Comparison of ENCODE assay signal across 8 mouse cellular contexts in genomic region chr2:130449021-130449793, GRCm38 (mm10). TPM values are rescaled to one million over a fixed set of nuclear protein-coding genes. Genes with fewer than 3 reads are reported as not detected.
DNase-seq lines count a peak whose midpoint lies in the region; ATAC-seq and TF ChIP-seq lines count a peak whose summit lies in the region.

No protein-coding gene starts in this region.

- ATAC-seq in G1E (ENCODE audit: extremely low read depth, insufficient number of reproducible peaks, low FRiP score, poor library complexity, severe bottlenecking): no peak
- ATAC-seq in forebrain, embryonic 14.5 days: no peak; the same call in 1 of the 2 replicates

- TF ChIP-seq POLR2A in myocyte (IDR thresholded peaks at IDR 0.05; ENCODE audit: insufficient read length, low read depth): no peak

- WGBS in forebrain, embryonic 14.5 days: 8% methylated on average over 17 of the region's 17 CpGs

- H3K4me2 ChIP-seq in forebrain, embryonic 14.5 days (ENCODE audit: low read length): peak overlapping the region; percentile 87
- peak overlapping the region; percentile 75 for H3K4me2 ChIP-seq in myocyte (ENCODE audit: low read depth)

- peak; percentile 25 for DNase-seq in gastrocnemius, adult 18-20 months (ENCODE audit: low spot score)
- no peak for DNase-seq in gastrocnemius, adult 8-10 months (ENCODE audit: low spot score in 2 of 2)
- no peak for DNase-seq in G1E (ENCODE audit: low spot score)
- DNase-seq in forebrain, embryonic 14.5 days (ENCODE audit: low spot score): no peak
- peak; percentile 59 for DNase-seq in kidney, adult 9 months
- DNase-seq in gastrocnemius, postnatal 4 days (ENCODE audit: low spot score in 2 of 2): no peak
- no peak for DNase-seq in left cerebral cortex, postnatal 14 days (ENCODE audit: low spot score in 2 of 2)

- H3K36me3 ChIP-seq in G1E (replicated peaks) (peaks cover 20% of the 10 kb centered on the region), myocyte (ENCODE audit: control insufficient read depth, insufficient read depth) (no peaks in the 10 kb centered on the region)
- H3K36me3 ChIP-seq in forebrain, embryonic 14.5 days (ENCODE audit: control insufficient read depth, insufficient read depth, low read length): peaks cover 12% of the 10 kb centered on the region

- peak overlapping the region; percentile 91; the same call in 1 of the 2 replicates for H3K4me3 ChIP-seq in G1E (ENCODE audit: low read depth, low read length)
- peak overlapping the region; percentile 91 for H3K4me3 ChIP-seq in forebrain, embryonic 14.5 days (ENCODE audit: low read depth, low read length)
- peak overlapping the region; percentile 60 for H3K4me3 ChIP-seq in myocyte

- TF ChIP-seq CTCF in G1E (IDR thresholded peaks at IDR 0.05; ENCODE audit: low read depth, low read length): no peak

- H3K9me3 ChIP-seq in G1E (replicated peaks): no peaks in the 10 kb centered on the region
- H3K9me3 ChIP-seq in forebrain, embryonic 14.5 days (replicated peaks; ENCODE audit: control insufficient read depth, low read length): no peaks in the 10 kb centered on the region

- peaks cover 38% of the 10 kb centered on the region for H3K4me1 ChIP-seq in G1E (ENCODE audit: insufficient read depth, low read depth, low read length)
- peaks cover 15% of the 10 kb centered on the region for H3K4me1 ChIP-seq in forebrain, embryonic 14.5 days (ENCODE audit: control insufficient read depth, insufficient read depth, low read length)

- H3K27ac ChIP-seq in forebrain, embryonic 14.5 days (ENCODE audit: low read depth, low read length): no peak overlapping the region

- peak overlapping the region; percentile 92 for H3K9ac ChIP-seq in forebrain, embryonic 14.5 days (ENCODE audit: low read length)

- H3ac ChIP-seq in myocyte (ENCODE audit: control insufficient read depth, insufficient read length): peak overlapping the region; percentile 74

- H3K27me3 ChIP-seq in G1E (ENCODE audit: insufficient read depth, low read length): no peaks in the 10 kb centered on the region
- no peaks in the 10 kb centered on the region for H3K27me3 ChIP-seq in forebrain, embryonic 14.5 days (replicated peaks; ENCODE audit: control insufficient read depth, insufficient read depth, low read length)
- H3K27me3 ChIP-seq in myocyte (ENCODE audit: control insufficient read depth, insufficient read depth, insufficient read length): no peaks in the 10 kb centered on the region

- intact Hi-C loops in left cerebral cortex, postnatal 14 days (cut with DNase I): no loop called here

- H3K79me2 ChIP-seq in myocyte (ENCODE audit: control insufficient read depth, insufficient read depth): peaks cover 38% of the 10 kb centered on the region

TF ChIP-seq in myocyte, 11 proteins besides CTCF, POLR2A, EP300 and RAD21:
- TF ChIP-seq CEBPB (IDR thresholded peaks at IDR 0.05; ENCODE audit: insufficient read depth, poor library complexity, severe bottlenecking): no peak
- TF ChIP-seq REST (IDR thresholded peaks at IDR 0.05; ENCODE audit: insufficient read depth, insufficient read length): no peak
- TF ChIP-seq E2F4 (IDR thresholded peaks at IDR 0.05; ENCODE audit: insufficient read depth): no peak
- no peak for TF ChIP-seq MYOD1 (IDR thresholded peaks at IDR 0.05; ENCODE audit: control insufficient read depth in 1 of 3, insufficient read length in 2 of 3, low read depth in 2 of 3)

RNA-seq across cellular contexts. Expression of gene Ptpra, which starts 0.9 kb away (rescaled TPM):
- total RNA-seq in gastrocnemius, adult 18-20 months (2021): 10 to 100 TPM; 14.8 to 18.9 TPM
- total RNA-seq in gastrocnemius, adult 8-10 months (2022): 10 to 100 TPM; 12.2 to 18.8 (median 14.5) TPM
- 60.6 and 97.7 TPM in 2 replicates for total RNA-seq in G1E (2014; fragmentation: Nextera tagmentation)
- 119 and 127 TPM in 2 replicates for total RNA-seq in G1E (2017)
- 11.4 and 22.6 TPM in 2 replicates for polyA plus RNA-seq in G1E (2012)
- 130 and 135 TPM in 2 replicates for polyA plus RNA-seq in forebrain, embryonic 14.5 days (2014; fragmentation: Nextera tagmentation; extraction: Ambion mirVana)
- polyA plus RNA-seq in myocyte (2012; fragmentation: generic; extraction: Trizol): 57.9 TPM
- total RNA-seq in gastrocnemius, postnatal 4 days (2021): 10 to 100 TPM; 73.2 to 74.7 TPM
- total RNA-seq in left cerebral cortex, postnatal 14 days (2021): 100 to 1,000 TPM; 251 to 257 TPM

RNA-seq across cellular contexts. Expression of gene Pced1a, which starts 24.7 kb away (rescaled TPM):
- total RNA-seq in gastrocnemius, adult 18-20 months (2021): 1 to 10 TPM; 4.2 to 4.8 TPM
- total RNA-seq in gastrocnemius, adult 8-10 months (2022): 1 to 10 TPM; 3.7 to 6.2 (median 3.8) TPM
- total RNA-seq in G1E (2014; fragmentation: Nextera tagmentation): 16.9 and 17.6 TPM in 2 replicates
- total RNA-seq in G1E (2017): 13.9 and 20.0 TPM in 2 replicates
- polyA plus RNA-seq in G1E (2012): 17.4 and 19.7 TPM in 2 replicates
- 8.9 and 12.0 TPM in 2 replicates for polyA plus RNA-seq in forebrain, embryonic 14.5 days (2014; fragmentation: Nextera tagmentation; extraction: Ambion mirVana)
- polyA plus RNA-seq in myocyte (2012; fragmentation: generic; extraction: Trizol): 10.9 TPM
- total RNA-seq in gastrocnemius, postnatal 4 days (2021): 10 to 100 TPM; 10.6 to 11.6 TPM
- 10 to 100 TPM; 21.3 to 22.1 TPM for total RNA-seq in left cerebral cortex, postnatal 14 days (2021)

RNA-seq across cellular contexts. Expression of gene Vps16, which starts 25.1 kb away (rescaled TPM):
- total RNA-seq in gastrocnemius, adult 18-20 months (2021): 10 to 100 TPM; 17.6 to 19.2 TPM
- 10 to 100 TPM; 13.2 to 20.5 (median 18.2) TPM for total RNA-seq in gastrocnemius, adult 8-10 months (2022)
- total RNA-seq in G1E (2014; fragmentation: Nextera tagmentation): 55.2 and 58.9 TPM in 2 replicates
- 180 and 190 TPM in 2 replicates for total RNA-seq in G1E (2017)
- 12.6 and 20.2 TPM in 2 replicates for polyA plus RNA-seq in G1E (2012)
- polyA plus RNA-seq in forebrain, embryonic 14.5 days (2014; fragmentation: Nextera tagmentation; extraction: Ambion mirVana): 92.2 and 99.3 TPM in 2 replicates
- 43.6 TPM for polyA plus RNA-seq in myocyte (2012; fragmentation: generic; extraction: Trizol)
- total RNA-seq in gastrocnemius, postnatal 4 days (2021): 10 to 100 TPM; 37.3 to 44.6 TPM
- 10 to 100 TPM; 66.7 to 83.6 TPM for total RNA-seq in left cerebral cortex, postnatal 14 days (2021)

RNA-seq across cellular contexts. Expression of gene Tmem239, which starts 42.9 kb away (rescaled TPM):
- not detected for total RNA-seq in gastrocnemius, adult 18-20 months (2021)
- not detected for total RNA-seq in gastrocnemius, adult 8-10 months (2022)
- not detected in 2 replicates for total RNA-seq in G1E (2014; fragmentation: Nextera tagmentation)
- total RNA-seq in G1E (2017): not detected in 2 replicates
- polyA plus RNA-seq in G1E (2012): not detected in 2 replicates
- not detected in 2 replicates for polyA plus RNA-seq in forebrain, embryonic 14.5 days (2014; fragmentation: Nextera tagmentation; extraction: Ambion mirVana)
- not detected for polyA plus RNA-seq in myocyte (2012; fragmentation: generic; extraction: Trizol)
- not detected for total RNA-seq in gastrocnemius, postnatal 4 days (2021)
- total RNA-seq in left cerebral cortex, postnatal 14 days (2021): not detected

RNA-seq across cellular contexts. Expression of gene 1700020A23Rik, which starts 44.1 kb away (rescaled TPM):
- not detected for total RNA-seq in gastrocnemius, adult 18-20 months (2021)
- not detected for total RNA-seq in gastrocnemius, adult 8-10 months (2022)
- total RNA-seq in G1E (2014; fragmentation: Nextera tagmentation) (not detected in 2 replicates), G1E (2017) (not detected in 2 replicates)
- polyA plus RNA-seq in G1E (2012) (not detected in 2 replicates), myocyte (2012; fragmentation: generic; extraction: Trizol) (not detected)
- not detected in 2 replicates for polyA plus RNA-seq in forebrain, embryonic 14.5 days (2014; fragmentation: Nextera tagmentation; extraction: Ambion mirVana)
- total RNA-seq in gastrocnemius, postnatal 4 days (2021): not detected
- total RNA-seq in left cerebral cortex, postnatal 14 days (2021): not detected

Comparison
In these comparisons a context has a peak if more than half of its experiments do, and no peak if none do; other contexts are left out.
1. DNase-seq: peak in gastrocnemius, adult 18-20 months (single experiment) and kidney, adult 9 months (single experiment); none in gastrocnemius, adult 8-10 months (0 of 2), G1E (single experiment), forebrain, embryonic 14.5 days (single experiment), gastrocnemius, postnatal 4 days (0 of 2) and left cerebral cortex, postnatal 14 days (0 of 2).
2. Peak in every context shown above with its lines, with median percentiles within 50 percentile points of each other: H3K4me3 ChIP-seq.